Mouse (Mus musculus) liver, embryonic 14.5 days (tissue): ENCODE data around the gene Ddah1.

Experiments used
- CTCF ChIP-seq: IDR thresholded peaks from 2 replicates; pipeline ENCODE4 v1.5.1; 2016; ENCODE audit warnings: antibody characterized with exemption, low read depth, control low read depth
- EP300 ChIP-seq: IDR thresholded peaks from 2 replicates; pipeline ENCODE4 v1.6.1; 2016; ENCODE audit warnings: antibody characterized with exemption, low read depth

GRCm38 (mm10) chr3:145785244-145785643, 26.8 kb downstream of the Ddah1 start:
- TF ChIP-seq EP300 (no peak), CTCF (no peak)
